Mouse (Mus musculus): ENCODE results near the gene Guca1a. TPM values are rescaled to one million over a fixed set of nuclear protein-coding genes. Genes with fewer than 3 reads are reported as not detected.

Guca1a gene
- polyA plus RNA-seq, 1 experiment: not detected

DNA sequence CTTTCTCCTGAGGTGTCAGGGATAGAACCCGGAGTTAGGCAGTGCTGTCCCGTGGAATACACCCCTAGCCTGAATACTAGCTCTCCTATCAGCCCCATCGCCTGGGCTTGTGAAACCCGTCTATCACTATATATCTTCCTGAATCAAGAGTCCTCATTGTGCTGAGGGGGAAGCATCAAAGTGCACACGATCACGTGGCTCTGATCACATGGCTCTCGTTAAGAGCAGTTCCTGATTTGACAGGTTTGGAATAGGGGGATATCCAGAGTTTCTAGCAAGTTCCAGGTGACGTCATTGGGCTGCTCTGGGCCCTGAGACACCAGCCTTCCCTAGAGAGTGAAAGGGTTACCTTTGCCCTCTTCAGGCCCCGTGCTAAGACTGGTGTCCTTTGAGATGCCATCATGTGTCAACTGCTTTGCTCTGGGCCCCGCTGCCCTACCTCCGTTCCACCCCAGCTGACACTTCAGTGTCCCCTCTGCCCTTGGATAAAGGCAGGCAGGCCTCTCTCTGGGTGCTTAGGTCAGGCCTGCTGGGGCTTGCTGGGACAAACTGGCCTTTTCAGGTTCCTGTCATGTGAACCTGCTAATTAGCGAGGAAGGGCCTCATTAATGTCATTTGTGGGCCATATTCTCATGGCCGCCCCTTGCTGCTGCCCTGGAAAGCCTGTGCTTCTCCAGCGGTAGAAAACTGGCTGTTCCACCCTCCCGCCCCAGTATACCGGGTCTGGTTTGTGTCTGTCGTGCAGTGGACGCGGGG lies 41.1 kb upstream of the Guca1a start:
- WGBS: 70% methylated on average over 19 of the region's 19 CpGs
- TF ChIP-seq CTCF (IDR thresholded peaks at IDR 0.05; ENCODE audit: insufficient read depth, low read depth, low read length) (no peak), POLR2A (IDR thresholded peaks at IDR 0.05; ENCODE audit: insufficient read depth, low read depth, low read length) (no peak)
- peaks cover 19% of the 10 kb centered on the region for H3K4me1 ChIP-seq (ENCODE audit: control insufficient read depth, insufficient read depth, low read length)
- H3K27ac ChIP-seq (ENCODE audit: insufficient read depth, low read depth, low read length): no peak overlapping the region
- H3K4me3 ChIP-seq (ENCODE audit: insufficient read depth, low read depth, low read length): no peak overlapping the region

DNA sequence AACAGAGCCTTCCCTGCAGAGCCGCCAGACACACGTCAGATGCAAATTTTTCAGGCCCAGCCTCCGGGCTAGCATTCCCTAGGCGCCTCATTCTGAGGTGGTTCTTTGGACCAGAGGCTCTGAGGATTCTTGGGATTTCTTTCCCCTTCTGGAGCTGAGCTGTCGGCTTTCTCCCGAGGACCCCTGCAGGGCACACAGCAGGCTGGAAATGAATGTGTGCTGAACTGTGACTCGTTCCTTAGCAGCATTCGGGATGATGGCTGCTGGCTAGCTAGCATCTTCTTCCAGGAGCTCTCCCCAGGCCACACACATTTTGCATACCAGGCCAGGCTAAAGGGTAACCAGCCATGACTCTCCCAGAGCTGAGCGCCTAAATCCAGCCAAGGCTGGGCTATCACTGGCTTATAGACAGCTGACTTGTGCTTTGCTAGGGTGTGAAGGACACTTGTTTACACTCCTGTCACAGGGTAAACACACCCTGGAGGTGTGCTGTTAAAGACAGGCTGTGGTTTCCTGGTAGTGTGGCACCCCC lies 40.0 kb upstream of the Guca1a start:
- H3K4me3 ChIP-seq (ENCODE audit: insufficient read depth, low read depth, low read length): no peak overlapping the region
- WGBS: 28% methylated on average over 9 of the region's 9 CpGs
- H3K27ac ChIP-seq (ENCODE audit: insufficient read depth, low read depth, low read length): no peak overlapping the region
- TF ChIP-seq CTCF (IDR thresholded peaks at IDR 0.05; ENCODE audit: insufficient read depth, low read depth, low read length): no peak
- TF ChIP-seq POLR2A (IDR thresholded peaks at IDR 0.05; ENCODE audit: insufficient read depth, low read depth, low read length): no peak
- H3K4me1 ChIP-seq (ENCODE audit: control insufficient read depth, insufficient read depth, low read length): peaks cover 23% of the 10 kb centered on the region

DNA sequence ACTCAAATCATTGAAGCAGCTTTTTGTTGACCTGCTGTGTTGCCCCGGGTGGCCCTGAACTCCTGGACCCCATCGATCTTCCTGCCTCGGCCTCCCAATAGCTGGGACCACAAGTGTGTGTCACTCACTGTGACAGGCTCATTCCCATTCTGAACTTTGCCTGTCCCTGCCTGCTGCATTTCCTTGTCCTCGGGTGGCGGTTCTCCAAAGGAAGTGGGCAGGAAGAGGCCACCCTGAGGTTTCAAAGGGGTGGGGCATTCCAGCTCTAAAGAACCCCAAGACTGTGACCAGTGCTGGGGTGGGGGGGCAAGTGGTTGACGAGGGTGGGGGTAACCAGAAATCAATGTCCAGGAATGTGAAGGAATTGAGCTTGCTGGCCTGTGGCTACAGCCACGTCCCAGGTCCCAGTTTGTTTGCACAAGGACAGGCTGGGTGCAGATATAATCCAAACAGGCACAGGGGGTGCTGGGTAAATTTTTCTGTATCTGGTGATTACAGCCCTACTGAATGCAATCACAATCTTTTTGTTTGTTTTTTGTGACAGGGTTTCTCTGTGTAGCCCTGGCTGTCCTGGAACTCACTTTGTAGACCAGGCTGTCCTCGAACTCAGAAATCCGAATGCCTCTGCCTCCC lies 39.1 kb upstream of the Guca1a start:
- TF ChIP-seq CTCF (IDR thresholded peaks at IDR 0.05; ENCODE audit: insufficient read depth, low read depth, low read length) (no peak), POLR2A (IDR thresholded peaks at IDR 0.05; ENCODE audit: insufficient read depth, low read depth, low read length) (no peak)
- 70% methylated on average over 9 of the region's 9 CpGs for WGBS
- Histone ChIP-seq H3K4me3 (ENCODE audit: insufficient read depth, low read depth, low read length) (no peak overlapping the region), H3K27ac (ENCODE audit: insufficient read depth, low read depth, low read length) (no peak overlapping the region), H3K4me1 (ENCODE audit: control insufficient read depth, insufficient read depth, low read length) (peaks cover 23% of the 10 kb centered on the region)

DNA sequence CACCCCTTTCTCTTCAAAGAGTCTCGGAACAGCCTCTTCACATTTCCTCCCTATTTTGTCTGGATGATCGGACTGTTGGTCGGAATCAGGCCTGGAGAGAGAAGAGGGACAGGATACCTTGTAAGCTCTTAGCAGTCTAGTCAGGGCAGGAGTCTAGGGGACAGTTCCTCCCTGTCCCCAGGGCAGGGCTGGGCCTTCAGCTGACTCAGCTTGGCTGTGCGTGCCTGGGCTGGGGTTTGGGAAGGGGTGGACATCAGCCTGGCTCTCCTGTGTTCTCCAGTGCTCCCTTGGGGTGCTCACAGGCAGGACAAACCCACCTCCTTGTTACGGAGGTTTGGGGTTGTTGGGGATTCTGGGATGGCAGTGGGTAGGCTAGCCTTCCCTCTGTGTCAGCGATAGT lies 38.2 kb upstream of the Guca1a start:
- no peak overlapping the region for H3K4me3 ChIP-seq (ENCODE audit: insufficient read depth, low read depth, low read length)
- H3K4me1 ChIP-seq (ENCODE audit: control insufficient read depth, insufficient read depth, low read length): peaks cover 23% of the 10 kb centered on the region
- WGBS: 87% methylated on average over 6 of the region's 6 CpGs
- H3K27ac ChIP-seq (ENCODE audit: insufficient read depth, low read depth, low read length): no peak overlapping the region
- TF ChIP-seq CTCF (IDR thresholded peaks at IDR 0.05; ENCODE audit: insufficient read depth, low read depth, low read length) (no peak), POLR2A (IDR thresholded peaks at IDR 0.05; ENCODE audit: insufficient read depth, low read depth, low read length) (no peak)

DNA sequence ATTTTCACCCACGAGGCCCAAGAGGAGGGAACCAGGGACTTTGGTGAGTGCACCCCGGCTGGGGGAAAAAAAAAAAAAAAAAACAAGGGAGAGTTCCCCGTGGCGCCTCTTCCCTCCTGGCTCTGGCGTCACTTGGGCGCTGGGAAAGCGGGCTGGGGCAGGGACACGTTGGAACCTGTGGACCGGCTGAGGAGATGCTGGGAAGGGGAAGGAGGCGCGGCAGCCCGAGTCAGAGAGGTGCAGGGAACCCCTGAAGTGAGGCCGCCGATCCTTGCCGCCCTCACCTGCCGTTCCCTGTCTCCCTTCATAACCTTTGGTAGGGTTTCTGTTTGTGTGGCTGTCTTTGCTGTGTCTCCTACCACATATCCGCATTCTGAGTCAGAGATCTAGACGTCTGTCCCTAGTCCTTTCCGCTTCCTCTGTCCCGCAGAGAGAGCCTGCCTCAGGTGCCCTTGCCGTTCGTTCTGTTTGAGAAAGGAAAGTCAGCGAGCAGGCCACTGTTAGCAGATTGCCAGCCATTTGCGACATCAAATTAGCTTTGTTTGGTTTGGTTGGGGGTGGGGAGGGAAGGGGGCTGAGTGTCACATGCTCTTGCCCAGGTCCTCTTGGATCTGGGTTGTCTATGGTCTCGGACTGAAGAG lies 36.6 kb upstream of the Guca1a start, which contains the start of gene 1700001C19Rik:
1700001C19Rik (minus strand) TSS at position 470 of the 641 bp plus-strand sequence.
- Histone ChIP-seq H3K27ac (ENCODE audit: insufficient read depth, low read depth, low read length) (no peak within 1 kb of the TSS), H3K4me1 (ENCODE audit: control insufficient read depth, insufficient read depth, low read length) (peaks cover 23% of the 10 kb centered on the region), H3K4me3 (ENCODE audit: insufficient read depth, low read depth, low read length) (peak within 1 kb of the TSS; percentile 26)
- 18% methylated on average over 25 of the region's 25 CpGs for WGBS
- TF ChIP-seq POLR2A (IDR thresholded peaks at IDR 0.05; ENCODE audit: insufficient read depth, low read depth, low read length) (no peak), CTCF (IDR thresholded peaks at IDR 0.05; ENCODE audit: insufficient read depth, low read depth, low read length) (no peak)

DNA sequence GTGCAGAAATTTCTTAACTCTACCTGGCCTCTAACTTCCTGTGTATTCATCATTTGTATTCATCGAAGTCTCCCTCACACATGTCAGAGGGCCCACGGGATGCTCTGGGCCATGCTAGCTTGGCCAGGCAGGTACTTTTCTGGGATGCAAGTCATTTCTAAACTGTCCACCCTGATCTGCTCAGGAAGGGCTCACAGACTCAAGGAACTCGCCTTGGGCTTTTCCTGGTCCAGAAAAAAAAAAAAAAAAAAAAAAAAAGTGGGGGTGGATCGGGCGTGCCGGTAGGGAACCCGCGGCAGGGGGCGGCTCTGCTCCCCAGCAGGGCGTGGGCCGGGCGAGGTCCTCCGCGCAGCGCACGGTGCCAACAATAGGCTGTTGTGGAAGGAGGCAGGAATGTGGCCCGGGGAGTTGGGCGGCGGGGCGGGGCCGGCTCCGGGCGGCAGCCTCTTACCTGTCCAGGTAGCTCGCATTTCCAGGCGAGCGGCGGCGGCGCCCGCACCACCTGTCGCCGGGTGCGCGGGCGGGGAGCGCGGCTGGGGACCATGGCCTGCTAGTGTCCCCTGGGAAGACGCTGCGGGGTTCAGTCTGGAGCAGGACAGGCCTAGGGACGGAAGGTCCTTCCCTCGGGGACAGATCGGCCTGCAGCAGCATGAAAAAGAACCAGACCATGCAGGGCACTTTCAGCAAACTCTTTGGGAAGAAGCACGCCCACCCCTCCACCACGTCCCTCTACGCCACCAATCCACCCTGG lies 35.9 kb upstream of the Guca1a start, which contains the start of gene AI661453:
AI661453 (plus strand) TSS at position 460 of the 751 bp plus-strand sequence.
- WGBS: 4% methylated on average over 42 of the region's 45 CpGs
- H3K4me3 ChIP-seq (ENCODE audit: insufficient read depth, low read depth, low read length): peak within 1 kb of the TSS; percentile 26
- no peak for TF ChIP-seq CTCF (IDR thresholded peaks at IDR 0.05; ENCODE audit: insufficient read depth, low read depth, low read length)
- TF ChIP-seq POLR2A (IDR thresholded peaks at IDR 0.05; ENCODE audit: insufficient read depth, low read depth, low read length): no peak
- H3K4me1 ChIP-seq (ENCODE audit: control insufficient read depth, insufficient read depth, low read length): peaks cover 19% of the 10 kb centered on the region
- H3K27ac ChIP-seq (ENCODE audit: insufficient read depth, low read depth, low read length): no peak within 1 kb of the TSS

DNA sequence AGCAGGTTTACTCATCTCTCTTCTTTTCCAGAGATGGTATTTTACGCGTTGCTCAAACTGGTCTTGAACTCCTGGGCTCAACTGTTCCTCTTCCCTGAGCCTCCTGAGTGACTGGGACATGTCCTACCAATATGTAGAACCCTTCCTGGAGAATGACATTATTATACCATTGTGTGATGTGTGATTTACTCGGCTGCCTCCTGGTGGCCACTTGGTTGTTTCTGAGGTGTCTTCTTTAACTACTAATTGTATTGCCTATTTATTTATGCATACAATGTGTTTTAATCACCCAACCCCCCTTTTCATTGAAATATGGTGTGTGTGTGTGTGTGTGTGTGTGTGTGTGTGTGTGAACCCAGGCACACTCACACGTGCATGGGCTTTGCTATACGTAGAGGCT lies 30.4 kb upstream of the Guca1a start:
- H3K27ac ChIP-seq (ENCODE audit: insufficient read depth, low read depth, low read length): no peak overlapping the region
- no peak overlapping the region for H3K4me3 ChIP-seq (ENCODE audit: insufficient read depth, low read depth, low read length)
- H3K4me1 ChIP-seq (ENCODE audit: control insufficient read depth, insufficient read depth, low read length): peaks cover 14% of the 10 kb centered on the region
- TF ChIP-seq POLR2A (IDR thresholded peaks at IDR 0.05; ENCODE audit: insufficient read depth, low read depth, low read length) (no peak), CTCF (IDR thresholded peaks at IDR 0.05; ENCODE audit: insufficient read depth, low read depth, low read length) (no peak)
- WGBS: 79% methylated on average over 5 of the region's 5 CpGs

DNA sequence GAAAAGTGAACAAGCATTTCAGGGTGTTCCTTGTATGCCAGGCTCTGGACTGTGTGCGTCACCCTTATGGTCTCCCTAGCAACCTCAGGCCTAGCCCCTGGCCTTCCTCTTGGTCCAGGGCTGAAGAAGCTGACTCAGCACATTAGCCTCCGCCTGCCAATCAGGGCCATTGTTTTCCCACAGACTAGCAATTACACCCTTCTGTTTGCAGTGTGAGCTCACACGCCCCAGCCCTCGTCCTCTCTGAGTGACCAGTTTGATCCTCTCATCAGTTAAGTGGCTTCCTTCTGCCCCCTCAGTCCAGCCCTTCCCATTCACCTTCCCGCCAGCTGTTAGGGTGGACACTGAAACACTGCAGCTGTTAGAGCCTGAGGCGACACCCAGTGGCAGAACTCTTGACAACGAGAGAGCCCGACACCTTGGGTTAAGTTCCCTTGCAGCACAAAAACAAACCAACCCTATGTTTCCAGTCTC lies 28.5 kb upstream of the Guca1a start:
- Histone ChIP-seq H3K4me1 (ENCODE audit: control insufficient read depth, insufficient read depth, low read length) (peaks cover 17% of the 10 kb centered on the region), H3K4me3 (ENCODE audit: insufficient read depth, low read depth, low read length) (no peak overlapping the region), H3K27ac (ENCODE audit: insufficient read depth, low read depth, low read length) (no peak overlapping the region)
- WGBS: 15% methylated on average over 8 of the region's 8 CpGs
- TF ChIP-seq POLR2A (IDR thresholded peaks at IDR 0.05; ENCODE audit: insufficient read depth, low read depth, low read length): no peak
- no peak for TF ChIP-seq CTCF (IDR thresholded peaks at IDR 0.05; ENCODE audit: insufficient read depth, low read depth, low read length)
